Mouse (Mus musculus): ENCODE results near the gene Phf24.

The Phf24 gene

DNA sequence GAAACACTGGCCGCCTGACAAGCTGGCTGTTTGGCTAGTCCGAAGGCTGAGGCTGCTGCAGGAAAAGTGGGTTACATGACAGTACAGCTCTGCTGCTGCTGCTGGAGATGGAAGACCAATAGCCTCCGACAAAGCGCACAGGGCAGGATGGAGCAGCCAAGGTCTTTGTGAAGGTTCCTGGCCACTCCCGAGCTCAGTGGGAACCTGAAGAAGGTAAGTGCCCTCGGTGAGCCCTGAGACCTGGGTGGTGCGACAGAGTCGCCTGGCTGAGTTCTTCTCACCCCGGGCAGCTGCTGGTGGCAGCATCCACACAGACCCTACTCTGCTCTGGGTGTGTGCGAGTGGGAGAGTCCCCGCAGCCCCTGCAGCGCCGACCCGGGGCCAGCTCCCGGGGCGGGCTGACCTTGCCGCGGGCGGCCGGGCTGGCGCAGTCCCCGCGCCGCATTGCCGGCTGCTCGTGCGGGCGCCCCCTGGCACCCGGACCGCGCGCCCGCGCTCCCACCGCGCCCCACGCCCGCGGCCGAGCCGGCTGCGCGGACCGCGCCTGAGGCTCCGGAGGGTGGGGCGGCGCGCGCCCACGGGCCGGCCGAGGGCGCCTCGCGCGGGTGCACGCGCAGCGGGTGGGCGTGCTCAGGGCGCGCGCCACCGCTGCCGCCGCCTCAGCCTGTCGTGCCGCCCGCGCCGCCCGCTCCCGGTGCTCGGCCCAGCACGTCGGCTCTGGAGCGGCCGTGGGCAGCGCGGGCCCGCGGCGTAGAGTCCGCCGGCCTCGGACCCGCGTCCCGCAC lies at the start of gene Phf24:
Gene Phf24 (plus strand): TSS at position 44 of the 785 bp plus-strand sequence.
- no peak for DNase-seq (ENCODE audit: low read depth, low spot score)

DNA sequence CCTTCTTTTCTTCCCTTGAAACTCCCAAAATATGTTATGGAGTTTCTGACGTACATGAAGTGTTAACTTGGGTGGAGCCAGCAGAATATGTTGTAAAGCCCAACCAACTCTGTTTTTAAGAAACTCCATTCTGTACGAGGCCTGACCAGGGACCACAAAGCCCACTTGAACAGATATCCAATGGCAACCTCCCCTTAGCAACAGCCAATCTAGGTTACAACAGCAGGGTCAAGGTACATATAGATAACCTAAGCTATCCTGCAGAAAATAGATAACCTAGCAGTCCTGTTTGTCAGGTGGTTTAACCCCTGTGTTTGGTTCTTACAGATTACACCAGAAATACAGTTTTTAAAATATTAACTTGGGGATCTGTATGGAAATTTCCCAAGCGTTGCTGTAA lies 49.1 kb upstream of the Phf24 start:
- no peak for DNase-seq (ENCODE audit: low read depth, low spot score)

DNA sequence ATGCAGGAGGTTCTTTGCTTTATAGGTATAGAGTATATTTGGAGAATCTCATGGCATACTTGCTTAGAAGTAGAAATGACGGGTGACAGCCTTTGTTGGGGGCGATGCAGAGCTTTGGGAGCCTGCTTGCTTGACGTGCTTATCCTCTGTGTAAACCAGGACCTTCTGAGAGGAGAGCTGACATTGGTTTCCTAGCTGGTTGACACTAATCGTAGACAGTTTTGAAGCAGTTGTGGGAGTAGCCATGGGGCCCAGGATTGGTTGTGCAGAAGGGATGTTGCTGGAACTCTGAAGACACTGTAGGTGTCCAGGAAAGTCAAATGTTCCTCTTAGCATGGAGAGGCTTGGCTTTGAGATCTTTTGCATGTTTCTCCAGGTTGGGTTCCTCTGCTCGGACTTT lies 48.3 kb upstream of the Phf24 start:
- DNase-seq (ENCODE audit: low read depth, low spot score): no peak

DNA sequence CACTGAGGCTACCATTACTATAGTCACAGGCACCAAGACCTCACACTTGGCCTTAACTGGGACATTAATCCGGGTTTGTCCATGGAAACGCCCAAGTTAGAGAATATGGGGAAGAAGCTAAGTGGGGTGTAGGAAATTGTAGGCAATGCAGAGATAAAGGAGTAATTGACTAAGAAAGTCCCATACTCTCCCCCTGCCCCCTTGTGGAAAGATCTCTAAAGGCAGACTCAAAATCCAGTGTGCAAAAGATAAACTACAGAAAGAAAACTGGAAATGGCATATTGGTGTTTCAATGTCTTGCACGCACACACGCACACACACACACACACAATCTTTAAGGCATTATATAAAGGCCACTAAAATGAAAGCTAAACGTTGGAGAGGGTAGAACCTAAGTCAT lies 45.7 kb upstream of the Phf24 start:
- no peak for DNase-seq (ENCODE audit: low read depth, low spot score)

DNA sequence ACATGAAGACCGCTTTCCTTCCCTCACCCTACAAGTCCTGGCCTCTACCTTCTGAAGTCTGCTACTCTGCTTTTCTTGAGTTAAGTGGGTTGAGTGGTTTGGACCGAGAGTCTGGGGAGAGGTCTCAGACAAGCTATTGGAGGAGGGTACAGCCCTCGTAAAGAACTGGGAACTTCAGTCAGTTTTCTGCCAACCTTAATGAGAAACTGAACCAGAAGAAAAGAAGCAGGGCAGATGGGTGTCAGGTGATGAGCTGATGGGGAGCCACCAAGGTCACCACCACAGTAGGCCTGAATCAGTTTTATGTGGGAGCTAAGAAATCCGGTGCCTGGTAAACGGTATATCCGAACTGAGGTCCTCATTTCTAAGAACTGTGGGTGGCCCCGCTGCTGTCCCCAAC lies 44.3 kb upstream of the Phf24 start:
- DNase-seq (ENCODE audit: low read depth, low spot score): no peak

DNA sequence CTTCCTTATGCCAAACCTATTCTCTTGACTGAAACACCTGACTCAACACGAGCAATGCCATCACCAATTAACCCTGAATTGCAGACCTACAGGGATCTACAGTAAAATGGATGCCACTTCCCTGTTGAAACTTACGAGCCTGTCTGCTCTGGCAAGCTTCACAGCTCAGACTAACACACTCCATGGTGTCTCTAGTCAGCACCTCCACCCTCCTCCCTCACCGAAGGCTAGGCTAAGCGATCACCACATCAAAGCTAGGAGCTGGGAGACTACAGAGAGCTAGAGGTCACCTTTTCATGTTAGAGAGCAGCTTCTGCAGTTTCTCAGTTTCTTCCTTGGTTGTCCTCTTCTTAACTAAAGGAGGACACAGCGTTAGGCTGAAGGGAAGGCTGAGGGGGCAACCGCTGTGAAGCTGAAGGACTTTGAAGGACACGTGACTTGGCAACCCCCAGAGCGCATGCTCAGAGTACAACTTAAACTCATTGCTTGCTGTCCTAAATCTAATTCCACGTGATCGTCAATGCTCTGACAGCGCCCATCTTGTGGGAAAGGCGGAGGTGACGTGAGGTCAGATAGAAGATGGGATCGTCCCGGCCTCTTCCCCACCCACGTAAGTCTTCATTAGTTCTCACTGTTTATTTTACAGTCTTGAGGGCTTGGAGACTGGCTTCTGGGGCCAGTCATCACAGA lies 43.6 kb upstream of the Phf24 start:
- DNase-seq (ENCODE audit: low read depth, low spot score): no peak

DNA sequence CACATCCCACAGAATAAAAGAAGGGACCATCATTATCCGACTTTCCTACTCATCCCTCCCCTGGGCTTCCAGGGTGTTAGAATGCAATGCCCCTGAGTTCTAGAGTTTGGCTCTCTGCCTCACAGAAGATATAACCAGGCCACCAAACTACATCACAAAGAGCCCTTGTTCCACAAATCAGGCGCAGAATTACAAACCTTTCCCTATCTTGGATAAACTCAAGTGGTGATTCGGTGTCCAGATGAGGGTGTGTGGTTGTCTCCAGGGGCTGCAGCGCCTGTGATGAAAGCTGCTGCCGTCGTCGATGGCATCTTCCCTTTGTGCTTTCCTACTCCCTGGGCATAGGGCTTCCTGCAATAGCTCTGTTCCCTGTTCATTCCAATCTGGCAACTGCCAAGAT lies 42.3 kb upstream of the Phf24 start, which contains the start of gene Fam205c:
Gene Fam205c (minus strand): TSS at position 101 of the 400 bp plus-strand sequence.
- no peak for DNase-seq (ENCODE audit: low read depth, low spot score)

DNA sequence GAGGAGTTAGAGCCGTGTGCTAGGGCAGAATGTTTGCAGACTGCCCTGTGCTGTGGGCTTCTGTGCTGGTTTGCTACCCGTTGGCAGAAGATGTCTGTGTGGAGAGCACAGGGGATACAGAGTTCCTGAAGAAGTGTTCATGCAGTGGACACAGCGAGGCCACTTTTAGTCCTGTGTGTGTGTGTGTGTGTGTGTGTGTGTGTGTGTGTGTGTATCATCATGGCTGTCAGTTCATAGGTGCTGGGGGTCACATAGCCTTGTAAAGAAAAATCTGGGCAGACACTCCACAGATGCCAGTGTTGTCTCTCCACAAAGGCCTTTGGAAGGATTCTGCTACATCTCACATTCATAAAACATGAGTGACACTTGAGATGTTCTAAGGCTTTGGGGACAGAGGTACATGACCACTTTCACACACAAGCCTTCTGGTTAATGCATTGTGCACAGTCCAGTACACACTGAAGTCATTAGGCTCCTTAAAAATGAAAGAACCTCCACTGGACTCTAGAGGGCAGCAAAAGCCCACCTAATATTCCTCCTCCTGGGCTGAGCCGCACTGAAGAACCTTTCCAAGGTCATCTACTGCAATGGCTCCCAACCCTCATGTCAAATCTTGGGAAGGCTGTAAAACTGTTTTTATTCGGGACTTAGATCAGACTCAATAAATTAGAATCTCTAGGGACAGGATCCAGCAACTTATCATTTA lies 39.7 kb upstream of the Phf24 start:
- peak; percentile 58 for DNase-seq (ENCODE audit: low read depth, low spot score)

DNA sequence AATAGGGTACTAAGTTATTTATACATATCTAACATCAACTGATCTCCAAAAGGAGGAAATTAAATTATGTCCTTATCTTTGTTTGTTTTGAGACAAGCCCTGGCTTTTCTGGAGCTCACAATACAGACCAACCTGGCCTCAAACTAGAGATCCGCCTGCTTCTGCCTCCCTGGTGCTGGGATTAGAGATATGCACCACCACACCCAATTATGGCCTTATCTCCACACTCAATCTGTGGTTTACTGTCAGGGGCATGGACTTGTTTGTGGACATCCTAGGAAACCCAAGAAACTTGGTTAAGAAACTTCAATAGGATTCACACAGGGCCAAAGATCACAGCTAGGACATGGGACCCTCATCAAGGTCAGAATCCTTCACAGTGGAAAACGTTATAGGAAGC lies 38.8 kb upstream of the Phf24 start:
- no peak for DNase-seq (ENCODE audit: low read depth, low spot score)

DNA sequence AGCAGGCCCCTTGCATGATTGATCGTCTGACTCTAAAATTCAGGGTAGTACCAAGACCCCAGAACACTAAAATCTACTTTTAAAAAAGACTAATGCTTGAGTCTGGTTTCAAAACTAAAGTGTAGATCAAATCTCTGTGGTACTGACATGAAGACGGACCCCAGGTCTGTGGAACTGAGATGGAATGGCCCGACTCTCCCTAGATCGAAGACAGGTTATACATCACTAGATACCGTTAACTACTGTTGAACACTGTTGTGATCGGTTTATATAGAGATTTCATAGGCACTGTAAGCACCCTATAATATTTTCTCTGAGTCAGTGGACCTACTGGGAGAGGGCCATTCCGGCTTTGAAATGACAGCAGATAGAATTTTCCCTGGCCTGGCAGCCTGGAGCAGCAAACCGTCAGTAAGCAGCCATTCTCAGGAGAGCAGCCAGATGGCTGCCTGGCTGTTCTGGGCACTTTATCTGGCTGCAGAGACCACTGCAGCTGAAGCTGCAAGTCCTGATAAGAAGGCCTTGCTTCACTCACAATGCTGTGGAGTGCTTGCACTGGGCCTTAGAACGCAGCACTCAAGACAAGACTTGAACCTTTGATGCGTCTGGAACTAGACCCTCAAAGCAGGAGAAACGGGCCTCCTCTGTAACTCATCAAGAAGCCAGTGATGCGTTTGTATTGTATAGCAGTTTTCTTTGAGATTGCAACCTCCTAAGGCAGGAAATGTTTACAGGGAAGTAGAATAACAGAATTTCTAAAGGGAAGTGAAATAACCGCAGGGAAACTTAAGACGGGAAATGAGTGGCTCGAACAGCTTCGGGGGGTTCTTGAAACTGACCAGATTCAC lies 36.4 kb upstream of the Phf24 start:
- no peak for DNase-seq (ENCODE audit: low read depth, low spot score)

DNA sequence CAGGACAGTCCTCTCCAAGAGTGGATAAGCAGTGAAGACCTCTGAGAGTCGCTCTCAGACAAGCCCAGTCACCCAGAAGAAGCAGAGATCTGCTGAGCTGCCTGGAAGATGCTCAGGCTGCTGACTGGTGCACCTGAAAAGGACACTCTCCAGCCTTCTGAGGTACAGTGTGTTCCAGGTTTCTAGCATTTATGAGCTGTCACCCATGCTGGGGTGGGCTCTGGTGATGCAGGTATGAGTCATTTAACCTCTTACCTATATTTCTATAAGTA lies 35.8 kb upstream of the Phf24 start:
- no peak for DNase-seq (ENCODE audit: low read depth, low spot score)

DNA sequence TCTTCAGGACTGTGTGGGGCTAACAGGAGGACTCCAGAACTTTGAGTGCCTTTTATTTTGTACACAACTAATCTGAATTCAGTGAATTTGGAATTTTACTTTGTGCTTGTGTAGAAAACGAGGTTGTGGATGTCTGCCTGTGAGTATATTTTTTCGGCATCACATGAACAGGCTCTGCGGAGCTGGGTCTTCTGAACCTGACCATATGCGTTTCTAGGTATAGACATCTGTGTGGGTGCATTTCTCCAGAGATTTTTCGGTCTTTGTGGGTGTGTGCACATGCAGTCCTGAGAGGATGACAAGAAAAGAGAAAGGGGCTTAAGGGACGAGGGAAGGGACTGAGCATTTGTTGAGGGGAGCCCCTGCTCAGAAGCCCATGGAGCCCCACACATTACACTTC lies 29.5 kb upstream of the Phf24 start:
- DNase-seq (ENCODE audit: low read depth, low spot score): no peak

DNA sequence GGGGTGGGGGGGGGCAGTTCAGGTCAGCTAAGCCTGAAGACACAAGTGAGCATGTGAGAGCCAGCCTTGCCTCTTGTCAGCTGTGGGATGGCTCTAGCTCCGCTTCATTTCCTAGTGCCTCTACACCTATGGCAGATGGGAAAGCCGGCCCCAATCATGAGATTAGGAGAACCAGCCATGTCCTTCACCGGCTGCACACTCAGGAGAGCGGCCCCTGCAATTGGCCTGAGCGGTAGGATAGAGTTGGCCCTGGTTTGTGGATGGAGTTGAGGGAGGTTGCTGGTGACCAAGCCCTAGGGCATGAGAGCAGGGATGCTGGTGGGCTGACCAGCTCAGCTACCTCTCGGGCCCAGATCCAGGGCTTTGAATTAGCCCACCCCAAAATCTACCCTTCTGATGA lies 27.7 kb upstream of the Phf24 start:
- no peak for DNase-seq (ENCODE audit: low read depth, low spot score)

DNA sequence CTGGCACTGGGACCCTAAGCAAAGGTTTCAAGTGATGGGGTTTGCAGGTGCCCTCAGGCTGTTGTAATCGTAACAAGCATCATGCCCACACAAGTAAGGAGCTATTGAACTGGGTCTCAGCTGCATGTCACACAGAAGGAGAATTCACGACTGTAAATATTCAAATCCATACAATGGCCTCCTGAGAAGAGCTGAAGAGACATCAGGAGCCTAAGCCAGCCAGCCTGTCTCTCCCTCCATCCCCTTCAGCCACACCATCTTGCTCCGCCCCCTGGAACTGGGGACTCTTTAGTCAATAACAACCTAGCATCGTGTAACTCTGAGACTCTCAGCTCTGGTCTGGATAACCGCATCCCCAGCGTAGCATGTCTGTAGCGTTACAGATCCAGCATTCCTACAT lies 25.3 kb upstream of the Phf24 start:
- DNase-seq (ENCODE audit: low read depth, low spot score): no peak

DNA sequence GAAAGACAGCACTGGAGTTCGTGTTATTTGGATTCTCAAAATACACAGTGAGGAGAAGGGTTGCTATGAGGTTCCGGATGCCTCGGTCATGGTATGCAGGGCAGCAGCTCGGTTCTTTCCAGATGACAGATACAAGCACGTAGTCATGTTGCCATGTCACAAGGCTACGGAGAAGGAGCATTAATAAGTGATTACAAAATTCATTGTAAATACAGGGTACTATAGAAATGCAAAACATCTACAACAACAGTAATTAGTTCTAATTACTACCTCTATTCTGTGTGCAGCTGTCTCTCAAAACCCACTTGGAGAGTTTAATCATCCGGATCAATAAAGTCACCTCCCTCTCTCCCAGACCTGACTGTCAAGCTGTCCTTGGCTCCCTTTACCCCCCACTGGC lies 21.3 kb upstream of the Phf24 start:
- no peak for DNase-seq (ENCODE audit: low read depth, low spot score)

DNA sequence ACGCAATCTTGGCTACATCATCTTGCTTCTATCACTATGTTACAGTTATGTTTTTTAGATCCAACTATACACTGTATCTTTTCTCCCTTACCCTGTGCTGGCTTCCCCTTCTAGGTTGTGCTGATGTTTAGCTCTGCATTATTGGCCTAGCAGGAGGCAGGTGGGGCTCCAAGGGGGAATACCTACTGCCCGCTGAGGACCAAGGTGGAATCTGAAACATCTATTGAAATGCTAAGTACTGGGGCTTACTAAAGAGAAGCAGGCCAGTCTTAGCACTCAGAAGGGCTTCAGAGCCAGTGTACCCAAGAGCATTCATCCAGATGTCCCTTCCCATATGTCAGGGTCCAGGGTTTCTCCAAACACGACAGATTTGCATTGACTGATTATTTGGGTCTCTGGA lies 17.5 kb upstream of the Phf24 start:
- no peak for DNase-seq (ENCODE audit: low read depth, low spot score)

DNA sequence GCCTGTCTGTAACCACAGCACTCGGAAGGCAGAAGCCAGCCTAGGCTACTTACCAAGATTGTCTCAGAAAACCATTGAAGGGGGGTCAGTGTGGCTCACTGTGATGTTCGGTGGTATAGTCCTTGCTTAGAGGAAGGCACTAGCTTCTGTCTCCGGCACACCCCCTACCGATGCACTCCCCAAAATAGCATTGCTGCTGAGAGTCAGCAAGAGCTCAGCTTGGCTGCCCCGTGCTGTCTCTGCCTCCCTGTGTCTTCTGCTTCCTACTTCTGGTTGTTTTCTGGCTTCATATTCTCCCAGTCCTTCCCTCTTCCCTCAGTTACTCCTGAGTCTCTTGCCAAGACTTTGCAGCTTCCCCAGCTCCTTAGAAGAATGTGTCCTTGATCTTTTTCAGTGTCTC lies 15.6 kb upstream of the Phf24 start:
- DNase-seq (ENCODE audit: low read depth, low spot score): no peak

DNA sequence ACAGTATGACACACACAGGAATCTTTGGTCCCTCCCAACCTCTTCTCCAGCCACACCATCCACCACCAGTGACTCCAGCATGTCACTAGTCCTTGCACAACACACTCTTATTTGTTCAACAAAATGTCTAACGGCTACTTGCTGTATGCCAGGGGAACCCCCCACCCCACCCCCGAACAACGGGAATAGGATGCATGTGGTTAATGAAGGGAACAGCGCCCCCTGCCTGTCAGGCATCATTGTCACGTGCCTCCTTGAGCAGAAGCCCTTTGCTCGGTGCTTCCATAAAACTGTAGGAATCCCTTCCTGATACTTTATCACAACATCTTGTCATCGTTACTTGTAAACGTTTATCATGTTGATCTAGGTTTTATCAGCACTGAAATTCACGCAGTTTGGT lies 14.3 kb upstream of the Phf24 start:
- no peak for DNase-seq (ENCODE audit: low read depth, low spot score)

DNA sequence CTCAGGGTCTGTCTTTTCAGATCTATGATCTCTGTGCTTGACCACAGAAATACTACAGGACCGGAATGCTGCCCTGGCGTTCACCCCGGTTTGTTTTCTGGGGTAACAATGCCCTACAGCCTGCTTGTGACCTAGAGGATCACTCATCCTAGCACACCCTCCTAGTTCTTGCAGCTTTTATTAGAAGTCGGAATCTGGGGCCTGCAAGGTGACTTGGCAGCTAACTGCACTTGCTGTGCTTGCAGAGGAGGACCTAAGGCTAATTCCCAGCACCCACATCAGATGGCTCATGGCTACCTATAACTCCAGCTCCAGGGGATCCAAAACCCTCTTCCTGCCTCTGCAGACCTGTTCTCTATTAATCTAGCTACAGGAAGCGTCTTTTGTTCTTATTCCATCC lies 13.7 kb upstream of the Phf24 start:
- DNase-seq (ENCODE audit: low read depth, low spot score): no peak

DNA sequence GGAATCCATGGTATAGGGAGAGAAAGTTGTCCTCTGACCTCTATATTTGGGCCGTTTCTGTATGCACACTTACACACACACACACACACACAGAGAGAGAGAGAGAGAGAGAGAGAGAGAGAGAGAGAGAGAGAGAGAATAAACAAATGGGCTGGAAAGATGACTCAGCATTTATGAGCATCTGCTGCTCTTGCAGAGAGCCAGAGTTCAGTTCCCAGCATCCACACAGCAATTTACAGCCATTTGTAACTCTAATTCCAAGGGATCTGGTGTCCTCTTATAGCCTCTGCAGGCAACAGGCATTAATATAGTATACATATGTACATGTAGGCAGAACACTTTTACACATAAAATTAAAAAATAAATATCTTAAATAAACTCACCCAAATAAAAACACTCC lies 12.5 kb upstream of the Phf24 start:
- DNase-seq (ENCODE audit: low read depth, low spot score): no peak

DNA sequence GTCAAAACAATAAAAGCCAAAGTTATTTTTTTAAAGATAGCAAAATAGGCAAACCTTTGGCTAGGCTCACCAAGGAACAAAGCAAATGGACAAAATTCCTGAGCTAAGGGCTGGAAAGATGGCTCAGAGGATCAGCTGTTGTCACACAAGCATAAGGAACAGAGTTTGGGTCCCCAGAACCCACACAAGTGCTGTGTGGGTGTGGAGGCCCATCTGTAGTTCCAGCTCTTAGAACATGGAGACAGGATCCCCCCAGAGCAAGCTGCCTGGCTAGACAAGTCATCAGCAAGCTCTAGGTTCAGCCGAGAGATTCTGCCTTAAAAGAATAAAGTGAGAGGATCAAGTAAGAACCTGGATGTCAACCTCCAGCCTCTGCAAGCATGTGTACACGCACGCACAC lies 11.9 kb upstream of the Phf24 start:
- DNase-seq (ENCODE audit: low read depth, low spot score): no peak

DNA sequence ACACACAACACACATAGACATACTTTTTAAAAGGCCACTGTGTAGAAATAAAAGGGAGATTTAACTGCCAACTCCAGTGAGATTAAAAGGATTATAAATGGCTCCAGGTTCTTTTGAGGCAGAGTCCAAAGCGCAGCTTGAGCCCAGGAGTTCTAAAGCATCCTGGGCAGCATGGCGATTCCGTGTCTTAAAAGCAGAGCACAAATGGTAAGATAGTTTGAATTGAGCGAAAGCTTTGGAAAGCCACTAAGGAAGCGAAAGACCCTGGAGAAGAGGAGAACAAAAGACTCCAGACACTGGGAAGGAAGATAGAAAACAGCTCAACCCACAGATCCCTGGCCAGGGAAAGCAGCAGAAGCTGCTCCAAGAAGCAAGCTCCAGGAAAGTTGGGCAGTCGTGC lies 11.5 kb upstream of the Phf24 start:
- DNase-seq (ENCODE audit: low read depth, low spot score): no peak
